Mouse (Mus musculus) left cerebral cortex, adult 11 months (tissue): ENCODE results near the gene Atp6v1g2.

Experiments used
- DNase-seq: peaks from one replicate; pipeline ENCODE4 v3.0.0; 2022; ENCODE audit warnings: low spot score

The Atp6v1g2 gene

DNA sequence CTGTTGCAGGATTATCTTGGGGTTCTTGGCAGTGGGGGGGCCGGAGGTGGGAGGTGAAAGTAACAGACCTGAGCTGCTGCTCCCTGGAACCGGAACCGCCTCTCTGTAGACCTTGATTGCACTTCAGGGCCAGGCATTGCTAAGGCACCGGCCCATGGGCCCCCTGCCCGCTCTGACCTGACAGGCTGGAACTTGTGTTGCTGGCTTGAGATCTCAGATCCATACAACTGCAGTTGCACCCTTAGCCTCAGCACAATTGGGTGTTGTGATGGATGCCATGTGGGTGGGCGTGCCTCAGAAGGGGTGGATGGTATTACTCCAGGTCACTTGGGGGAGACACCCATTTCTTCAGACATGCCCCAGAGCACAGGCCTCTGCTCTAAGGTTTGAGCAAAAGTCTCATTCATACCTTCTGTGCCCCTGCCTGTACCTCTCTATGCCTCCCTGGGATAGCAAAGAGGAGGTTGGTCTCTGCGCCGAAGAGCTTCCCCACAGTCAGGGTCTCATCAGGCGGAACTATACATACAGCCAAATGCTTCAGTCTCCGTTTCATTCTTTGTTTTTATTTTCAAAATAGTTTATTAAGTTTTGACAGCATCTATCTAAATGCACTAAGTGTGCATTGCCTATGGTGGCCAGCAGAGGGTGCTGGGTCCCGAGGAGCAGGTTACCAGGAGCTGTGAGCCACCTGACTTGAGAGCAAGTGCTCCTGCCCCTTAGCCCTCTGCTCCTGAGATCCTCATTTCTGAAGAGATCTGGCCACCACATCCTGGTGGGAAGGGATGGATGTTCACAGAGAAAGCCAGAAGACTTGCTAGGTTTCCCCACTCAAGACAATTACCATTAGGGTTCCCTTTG lies 21.0 kb downstream of the Atp6v1g2 start:
- no peak for DNase-seq

DNA sequence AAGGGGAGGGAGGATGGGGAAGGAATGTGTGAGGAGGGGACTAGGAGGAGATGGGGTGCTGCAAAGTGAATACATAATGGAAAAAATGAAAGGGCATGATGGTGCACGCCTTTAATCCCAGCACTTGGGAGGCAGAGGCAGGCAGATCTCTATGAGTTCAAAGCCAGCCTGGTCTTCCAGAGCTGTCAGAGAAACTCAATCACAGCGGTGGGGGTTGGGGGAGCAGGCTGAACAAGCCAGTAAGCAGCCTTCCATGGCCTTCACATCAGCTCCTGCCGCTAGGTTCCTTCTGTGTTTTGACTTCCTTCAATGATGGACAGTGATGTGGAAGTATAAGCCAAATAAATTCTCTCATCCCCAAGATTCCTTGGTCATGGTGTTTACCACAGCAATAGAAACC lies 21.8 kb downstream of the Atp6v1g2 start:
- DNase-seq, result no peak

DNA sequence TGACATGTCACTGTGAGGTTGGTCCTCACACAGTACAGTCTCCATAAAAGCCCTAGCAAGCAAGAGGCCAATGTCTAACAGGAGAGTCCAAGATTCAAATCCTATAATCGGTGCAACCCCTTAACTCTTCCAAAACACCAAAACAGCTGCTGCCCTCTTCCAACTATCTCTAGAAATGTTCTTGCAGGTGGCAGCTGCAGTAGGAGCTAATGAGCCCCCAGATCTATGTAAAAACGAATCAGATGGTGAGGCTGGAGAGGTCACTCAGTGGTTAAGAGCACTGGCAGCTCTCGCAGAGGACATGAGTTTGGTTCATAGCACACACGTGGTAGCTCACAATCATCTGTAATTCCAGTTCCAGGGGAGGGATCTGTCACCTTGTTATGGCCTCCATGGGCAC lies 22.2 kb downstream of the Atp6v1g2 start:
- DNase-seq, result no peak

DNA sequence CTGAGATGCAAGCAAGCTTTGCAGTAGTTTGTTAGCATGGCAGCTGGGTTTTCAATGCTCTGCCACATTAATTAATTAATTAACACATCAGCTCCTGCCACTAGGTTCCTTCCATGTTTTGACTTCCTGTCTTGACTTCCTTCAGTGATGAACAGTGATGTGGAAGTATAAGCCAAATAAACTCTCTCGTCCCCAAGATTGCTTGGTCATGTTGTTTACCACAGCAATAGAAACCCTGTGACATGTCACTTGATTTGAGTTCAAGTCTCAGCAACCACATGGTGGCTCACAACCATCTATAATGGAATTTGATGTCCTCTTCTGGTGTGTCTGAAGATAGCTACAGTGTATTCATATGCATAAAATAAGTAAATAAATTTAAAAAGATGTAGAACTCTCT lies 23.9 kb downstream of the Atp6v1g2 start:
- no peak for DNase-seq

DNA sequence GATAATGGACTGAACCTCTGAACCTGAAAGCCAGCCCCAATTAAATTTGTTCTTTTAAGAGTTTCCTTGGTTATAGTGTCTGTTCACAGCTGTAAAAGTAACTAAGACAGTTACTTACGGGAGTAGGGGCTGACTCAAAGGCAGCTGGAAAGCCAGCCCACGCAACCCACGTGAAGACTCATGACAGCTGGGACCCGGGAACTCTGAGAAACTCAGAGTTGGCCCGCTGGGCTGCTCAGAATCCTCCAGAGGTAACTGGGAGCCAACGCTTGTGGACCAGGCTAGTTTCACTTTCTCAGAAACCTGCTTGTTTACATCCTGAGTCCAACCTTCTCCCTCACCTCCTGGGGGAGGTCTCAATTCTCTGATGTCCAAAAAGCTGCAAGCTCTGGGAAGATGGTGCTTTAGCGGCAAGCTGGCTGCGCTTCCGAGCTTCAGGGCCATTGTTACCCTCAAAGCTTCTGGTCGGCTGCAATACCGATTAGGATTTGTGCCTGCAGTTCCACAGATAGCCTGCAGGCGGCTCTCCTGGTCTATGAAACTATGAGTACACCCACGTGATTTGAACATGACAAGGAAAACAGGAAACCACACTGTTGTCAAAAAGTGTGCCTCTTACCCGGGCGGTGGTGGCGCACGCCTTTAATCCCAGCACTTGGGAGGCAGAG lies 24.5 kb downstream of the Atp6v1g2 start:
- DNase-seq, result peak; percentile 93

DNA sequence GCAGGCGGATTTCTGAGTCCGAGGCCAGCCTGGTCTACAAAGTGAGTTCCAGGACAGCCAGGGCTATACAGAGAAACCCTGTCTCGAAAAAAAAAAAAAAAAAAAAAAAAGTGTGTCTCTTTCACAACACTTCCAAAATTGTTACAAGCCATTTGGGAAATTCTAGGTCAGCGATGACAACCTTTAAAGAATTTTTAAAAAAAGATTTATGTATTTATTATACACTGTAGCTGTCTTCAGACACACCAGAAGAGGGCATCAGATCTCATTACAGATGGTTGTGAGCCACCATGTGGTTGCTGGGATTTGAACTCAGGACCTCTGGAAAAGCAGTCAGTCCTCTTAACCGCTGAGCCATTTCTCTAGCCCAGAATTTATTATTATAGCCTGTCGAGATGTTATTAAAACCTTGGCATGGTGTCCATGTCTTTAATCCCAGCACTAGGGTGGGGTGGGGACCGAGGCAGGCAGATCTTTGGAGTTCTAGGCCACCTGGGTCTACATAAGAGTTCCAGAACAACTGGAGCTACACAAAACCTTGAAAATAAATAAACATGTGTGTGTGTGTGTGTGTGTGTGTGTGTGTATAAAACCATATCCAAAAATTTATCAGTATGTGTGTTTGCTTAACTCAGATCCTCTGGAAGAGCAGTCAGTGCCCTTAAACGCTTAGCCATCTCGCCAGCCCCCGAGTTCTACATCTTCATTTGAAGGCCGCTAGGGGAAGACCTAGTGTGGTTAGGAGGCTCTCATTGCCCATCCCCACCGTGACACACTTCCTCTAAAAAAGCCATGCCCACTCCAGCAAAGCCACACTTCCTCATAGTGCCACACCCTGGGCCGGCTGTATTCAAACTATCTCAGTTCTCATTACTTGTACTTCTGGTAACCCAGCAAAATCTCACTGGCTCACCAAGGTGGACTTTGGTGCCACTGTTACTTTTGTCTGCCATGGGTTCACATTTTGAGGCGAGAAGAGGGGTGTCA lies 25.3 kb downstream of the Atp6v1g2 start:
- DNase-seq, result no peak

DNA sequence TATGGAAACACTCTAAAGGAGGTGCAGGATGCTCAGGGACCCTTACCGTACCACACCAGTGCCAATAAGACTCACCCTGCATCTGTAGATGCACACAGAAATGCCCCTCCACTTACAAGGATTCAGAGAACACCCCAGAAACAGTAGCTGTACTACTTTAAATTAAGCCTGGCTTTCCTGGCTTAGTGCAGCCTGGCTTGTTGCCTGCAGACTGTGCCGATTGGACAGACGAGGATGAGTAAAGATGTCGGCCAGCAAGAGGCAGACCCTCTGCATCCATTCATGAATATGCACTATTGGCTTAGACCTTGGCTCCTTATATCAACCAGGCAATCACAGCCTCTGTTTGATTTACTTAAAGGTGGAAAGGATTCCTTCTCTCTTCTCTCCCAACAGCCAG lies 26.2 kb downstream of the Atp6v1g2 start:
- no peak for DNase-seq

DNA sequence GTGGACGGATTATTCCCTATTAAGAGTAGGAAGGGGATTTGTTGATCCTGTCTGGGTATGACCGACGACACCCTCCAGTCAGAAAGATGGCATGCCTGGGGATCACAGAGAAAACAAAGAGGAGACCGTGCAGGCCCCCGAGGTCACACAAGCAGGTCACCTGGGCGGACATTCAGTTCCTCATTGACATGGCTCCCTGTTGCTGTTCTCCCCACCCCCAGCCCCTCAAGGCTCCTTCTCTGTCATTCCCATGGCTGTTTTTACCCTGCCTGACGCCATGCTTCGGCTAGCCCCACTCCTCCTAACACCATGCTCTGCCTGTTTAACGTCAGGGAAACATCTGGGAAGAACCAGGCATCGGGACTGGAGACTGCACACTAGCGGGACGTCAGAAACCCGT lies 28.2 kb downstream of the Atp6v1g2 start:
- DNase-seq, result no peak

DNA sequence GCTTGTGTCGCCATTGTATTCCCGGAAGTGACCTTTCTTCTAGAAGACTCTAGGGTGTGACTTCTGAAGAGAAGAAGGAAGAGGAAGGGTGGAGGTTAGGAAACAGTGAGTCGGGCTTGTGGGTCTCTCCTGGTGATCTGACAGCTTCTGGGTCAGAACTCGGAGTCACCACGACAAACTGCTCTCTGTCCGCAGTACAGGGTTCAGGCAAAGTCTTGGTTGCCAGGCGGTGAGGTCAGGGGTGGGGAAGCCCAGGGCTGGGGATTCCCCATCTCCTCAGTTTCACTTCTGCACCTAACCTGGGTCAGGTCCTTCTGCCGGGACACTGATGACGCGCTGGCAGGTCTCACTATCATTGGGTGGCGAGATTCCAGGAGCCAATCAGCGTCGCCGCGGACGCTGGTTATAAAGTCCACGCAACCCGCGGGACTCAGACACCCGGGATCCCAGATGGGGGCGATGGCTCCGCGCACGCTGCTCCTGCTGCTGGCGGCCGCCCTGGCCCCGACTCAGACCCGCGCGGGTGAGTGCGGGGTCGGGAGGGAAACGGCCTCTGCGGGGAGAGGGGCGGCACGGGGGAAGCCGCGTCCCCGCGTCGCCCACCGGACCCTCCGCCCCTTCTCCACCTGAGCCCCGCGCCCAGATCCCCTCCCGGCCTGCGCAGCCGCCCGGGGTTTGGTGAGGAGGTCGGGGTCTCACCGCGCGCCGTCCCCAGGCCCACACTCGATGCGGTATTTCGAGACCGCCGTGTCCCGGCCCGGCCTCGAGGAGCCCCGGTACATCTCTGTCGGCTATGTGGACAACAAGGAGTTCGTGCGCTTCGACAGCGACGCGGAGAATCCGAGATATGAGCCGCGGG lies 29.4 kb downstream of the Atp6v1g2 start, which contains the start of gene H2-D1:
H2-D1 (plus strand) TSS at position 67 of the 859 bp plus-strand sequence.
- peak; percentile 95 for DNase-seq

DNA sequence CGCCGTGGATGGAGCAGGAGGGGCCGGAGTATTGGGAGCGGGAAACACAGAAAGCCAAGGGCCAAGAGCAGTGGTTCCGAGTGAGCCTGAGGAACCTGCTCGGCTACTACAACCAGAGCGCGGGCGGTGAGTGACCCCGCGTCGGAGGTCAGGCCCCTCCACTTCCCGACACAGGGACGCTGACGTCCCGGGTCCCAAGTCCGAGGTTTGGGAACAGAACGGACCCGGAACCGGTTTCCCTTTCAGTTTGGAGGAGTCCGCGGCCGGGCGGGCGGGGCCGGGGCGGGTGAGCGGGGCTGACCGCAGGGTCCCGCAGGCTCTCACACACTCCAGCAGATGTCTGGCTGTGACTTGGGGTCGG lies 30.0 kb downstream of the Atp6v1g2 start:
- DNase-seq, result no peak

DNA sequence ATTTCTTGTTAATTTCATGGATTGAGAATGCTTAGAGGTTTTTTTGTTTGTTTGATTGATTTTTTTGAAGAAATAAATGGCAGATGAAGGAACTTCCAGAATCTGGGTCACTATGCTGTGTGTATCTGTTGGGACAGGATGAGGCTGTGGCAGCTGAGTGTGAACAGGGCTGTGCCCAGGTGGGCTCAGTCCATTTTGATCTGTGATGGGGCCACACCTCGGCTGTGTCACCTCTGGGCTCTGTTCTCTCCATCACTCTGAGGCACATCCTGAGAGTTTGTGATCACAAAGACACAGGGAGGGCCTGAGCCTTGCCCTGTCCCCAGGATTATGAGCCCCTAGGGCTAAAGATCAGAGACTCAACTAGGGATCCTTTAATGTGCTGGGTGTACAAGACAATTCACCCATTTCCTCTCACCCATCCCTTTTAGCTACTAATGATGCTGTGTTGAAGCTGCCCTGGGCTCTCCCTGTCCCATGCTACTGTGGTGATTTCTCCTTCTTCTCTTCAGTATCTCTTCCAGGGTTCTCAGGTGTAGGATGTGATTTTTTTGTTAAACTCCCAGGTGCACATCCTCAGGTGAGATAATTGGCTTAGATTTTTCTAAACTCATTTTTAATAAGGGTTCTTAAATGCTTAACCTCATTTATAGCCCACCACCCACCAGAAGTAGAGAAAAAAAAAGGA lies 34.1 kb downstream of the Atp6v1g2 start:
- no peak for DNase-seq

DNA sequence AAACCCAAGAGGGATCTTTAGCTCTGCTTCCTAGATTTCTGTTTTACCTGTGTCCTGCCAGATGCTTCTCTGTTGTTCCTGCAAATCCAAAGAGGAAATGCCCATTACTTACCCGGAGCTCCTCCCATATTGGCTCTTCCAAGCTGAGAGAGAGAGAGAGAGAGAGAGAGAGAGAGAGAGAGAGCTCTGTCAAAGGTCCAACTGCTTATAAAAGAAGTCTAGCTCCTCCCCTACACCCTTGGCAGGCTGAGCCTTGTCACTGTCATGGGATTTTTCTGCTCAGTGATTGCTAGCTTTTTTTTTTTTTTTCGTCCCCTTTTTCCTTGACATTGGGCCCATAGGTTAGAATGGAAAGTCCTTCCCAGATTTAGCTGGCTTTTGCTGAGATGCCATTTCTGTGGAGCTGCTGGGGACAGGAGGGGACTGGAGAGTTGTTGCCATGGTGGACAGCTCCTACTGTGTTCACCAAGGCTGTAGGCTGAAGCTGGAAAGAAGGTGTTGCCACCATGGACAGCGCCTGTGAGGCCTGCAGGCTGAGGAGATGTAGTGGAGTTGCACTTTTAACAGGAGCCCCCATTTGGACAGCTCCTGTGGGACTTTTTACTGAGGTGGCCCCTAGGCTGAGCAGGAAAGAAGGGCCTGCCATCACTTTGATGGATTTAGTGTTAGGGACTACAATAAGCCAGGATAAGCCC lies 36.3 kb downstream of the Atp6v1g2 start:
- DNase-seq, result no peak

DNA sequence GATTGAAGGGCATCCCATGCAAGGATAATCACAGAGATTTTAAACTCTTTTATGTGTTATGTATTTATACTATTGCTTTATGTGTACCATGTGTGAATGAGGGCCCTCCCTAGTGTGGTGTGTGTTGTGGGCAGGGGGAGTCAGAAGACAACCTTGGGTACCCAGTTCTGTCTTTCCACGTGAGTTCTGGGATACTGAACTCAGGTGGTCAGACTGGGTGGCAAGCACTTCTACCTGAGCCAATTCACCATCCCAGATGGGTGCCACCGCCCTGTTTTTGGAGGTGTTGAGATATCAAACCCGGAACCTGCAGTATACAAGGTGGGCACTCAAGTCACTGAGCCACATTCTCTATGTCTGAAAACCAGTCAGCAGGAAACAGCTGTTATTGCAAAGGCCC lies 38.8 kb downstream of the Atp6v1g2 start:
- DNase-seq, result no peak

DNA sequence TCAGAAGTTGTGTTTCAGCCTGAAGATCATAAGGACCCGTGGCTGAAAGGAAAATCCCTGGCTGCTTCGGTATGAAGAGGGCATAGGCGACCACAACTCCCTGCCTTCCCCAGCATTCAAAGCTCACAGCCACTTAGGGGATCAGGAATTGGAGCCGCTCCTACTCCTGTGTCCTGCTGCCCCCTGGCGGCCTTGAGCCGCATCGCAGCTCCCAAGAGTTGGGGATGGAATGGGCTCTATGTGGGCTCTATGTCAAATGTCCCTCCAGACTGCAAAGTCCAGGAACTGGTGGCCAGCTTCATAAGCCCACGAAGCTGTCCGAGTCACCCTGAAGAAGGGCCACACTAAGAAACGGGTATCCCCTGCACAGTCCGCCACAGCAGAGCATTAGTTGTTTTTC lies 41.3 kb downstream of the Atp6v1g2 start:
- peak; percentile 51 for DNase-seq

DNA sequence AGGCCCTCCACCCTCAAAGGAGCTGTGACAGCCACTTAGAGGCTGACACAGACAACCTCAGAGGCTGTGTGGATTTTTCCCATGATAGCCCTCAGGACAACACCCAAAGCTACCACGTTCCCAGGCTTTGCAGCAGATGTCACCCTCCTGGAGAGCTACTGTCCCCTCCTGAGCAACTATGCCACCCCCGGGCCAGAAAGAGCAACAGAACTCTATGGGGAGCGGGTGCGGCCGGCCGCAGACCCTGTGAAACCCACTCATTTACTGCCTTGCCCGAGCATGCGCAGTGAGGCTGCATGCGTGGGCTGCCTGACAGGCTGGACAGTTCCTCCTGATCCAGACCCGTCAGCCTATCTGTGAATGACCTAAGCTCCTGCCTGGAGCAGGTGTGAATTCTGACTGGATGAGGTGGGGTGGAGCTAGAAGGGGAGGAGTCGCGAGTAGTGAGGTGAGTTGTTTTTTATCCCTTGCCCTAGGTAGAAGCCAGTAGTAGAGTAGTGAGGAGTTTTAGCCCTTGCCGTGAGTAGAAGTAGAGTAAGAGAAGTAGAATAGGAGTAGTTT lies 42.9 kb downstream of the Atp6v1g2 start:
- no peak for DNase-seq

DNA sequence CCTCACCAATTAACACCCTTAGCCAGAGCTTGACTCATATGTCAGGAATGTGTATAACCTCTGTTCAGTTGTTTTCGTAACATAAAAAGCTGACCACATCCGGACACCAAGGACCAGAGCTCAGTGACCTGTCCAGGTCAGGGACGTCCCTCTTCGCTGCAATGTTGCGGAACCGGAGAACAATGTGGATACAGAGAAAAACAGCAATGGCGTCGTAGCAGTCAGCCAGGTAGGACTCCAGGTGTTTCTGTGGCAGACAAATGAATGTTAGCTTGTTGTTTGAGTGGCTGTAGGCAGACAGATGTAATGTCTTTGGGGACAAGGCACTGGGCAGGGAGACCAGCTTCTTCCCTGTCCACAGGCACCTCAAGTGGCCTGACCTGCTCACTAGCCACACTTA lies 44.6 kb downstream of the Atp6v1g2 start:
- DNase-seq, result no peak

DNA sequence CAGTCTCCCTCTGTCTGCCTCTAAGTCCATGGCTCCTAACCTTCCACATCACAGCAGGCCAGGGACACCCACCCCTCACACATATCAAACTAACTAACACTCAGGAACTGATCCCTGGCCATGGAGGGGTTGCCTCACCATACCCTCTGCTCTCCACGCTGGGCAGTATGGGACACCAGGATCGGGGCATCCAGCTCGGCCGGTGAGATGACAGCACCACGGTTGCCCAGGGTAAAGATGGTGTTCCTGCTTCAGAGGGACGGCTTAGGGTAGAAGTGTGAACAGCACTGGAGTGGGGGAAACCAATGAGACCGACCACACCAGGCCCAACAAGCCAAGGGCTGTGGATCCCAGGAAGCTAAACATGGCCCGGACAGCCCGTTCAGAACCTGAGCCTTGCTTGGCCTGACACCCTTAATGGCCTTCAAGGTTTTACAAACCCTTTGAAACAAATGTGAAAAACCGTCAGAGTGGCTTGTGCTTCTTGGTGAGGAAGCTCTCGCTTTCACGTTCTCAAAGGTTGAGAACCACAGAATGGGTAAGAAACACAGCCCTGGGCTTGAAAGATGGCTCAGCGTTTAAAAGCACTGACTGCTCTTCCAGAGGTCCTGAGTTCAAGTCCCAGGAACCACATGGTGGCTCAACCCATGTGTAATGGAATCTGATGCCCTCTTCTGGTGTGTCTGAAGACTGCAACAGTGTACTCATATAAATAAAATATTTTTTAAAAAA lies 45.7 kb downstream of the Atp6v1g2 start:
- no peak for DNase-seq

DNA sequence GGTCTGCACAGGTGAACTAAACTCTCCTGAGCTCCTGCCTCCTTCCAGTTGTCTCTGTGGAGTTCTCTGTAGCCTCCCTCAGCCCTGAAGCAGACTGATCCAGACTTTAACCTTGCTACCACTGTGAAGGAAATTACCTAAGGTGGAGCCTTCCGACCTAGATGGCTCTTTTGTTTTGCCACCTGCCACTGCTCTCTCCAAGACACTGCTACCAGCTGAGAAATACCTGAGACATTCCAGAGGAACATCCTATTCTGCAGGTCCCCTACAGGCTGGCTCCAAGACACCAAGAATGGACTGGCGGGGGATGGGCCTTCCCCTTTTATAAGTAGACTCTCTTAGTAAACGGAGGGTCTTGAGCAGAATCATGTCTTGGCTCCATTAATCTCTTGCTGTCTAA lies 46.8 kb downstream of the Atp6v1g2 start:
- DNase-seq, result no peak

DNA sequence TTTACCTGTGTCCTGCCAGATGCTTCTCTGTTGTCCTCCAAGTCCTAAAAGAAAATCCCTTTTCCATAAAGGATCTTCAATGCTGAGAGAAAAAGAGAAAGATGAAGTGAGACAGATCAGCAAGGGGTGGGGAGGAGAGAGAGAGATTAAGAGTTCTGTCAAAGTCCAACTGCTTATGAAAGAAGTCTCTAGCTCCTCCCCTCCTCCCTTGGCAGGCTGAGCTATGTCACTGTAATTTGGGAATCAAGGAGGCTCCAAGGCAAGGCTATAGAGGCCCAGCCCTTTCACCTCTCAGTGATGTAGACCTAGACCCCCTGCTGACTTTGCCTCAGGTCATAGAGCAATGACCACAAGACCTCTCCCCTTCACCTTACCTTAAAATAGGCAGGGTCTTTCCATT lies 52.0 kb downstream of the Atp6v1g2 start:
- DNase-seq, result no peak
